Mouse (Mus musculus) CH12.LX (cell line): ENCODE results near the gene Sorcs3. TPM values are rescaled to one million over a fixed set of nuclear protein-coding genes. Genes with fewer than 3 reads are reported as not detected.

Experiments
- DNase-seq: peaks from one replicate; pipeline ENCODE4 v3.0.0-alpha.2; 2013; ENCODE audit errors: extremely low read depth
- H3K27ac ChIP-seq: 2 replicates; pipeline ENCODE4 v1.5.1; 2012; ENCODE audit warnings: low read depth, mild to moderate bottlenecking, control low read depth, moderate library complexity; ENCODE audit not compliant: insufficient read depth
- H3K27me3 ChIP-seq: replicated peaks from 2 replicates; pipeline ENCODE3; 2012; ENCODE audit warnings: inconsistent platforms
- H3K36me3 ChIP-seq, 2 experiments: replicated peaks in 1 of 2; 2 replicates each; pipeline versions ENCODE3 to v1.6.1; 2012; ENCODE audit warnings: inconsistent platforms in 1 of 2, low read length in 1 of 2, mild to moderate bottlenecking in 1 of 2, mixed read lengths in 1 of 2, moderate library complexity in 1 of 2; ENCODE audit not compliant: control insufficient read depth in 1 of 2, insufficient read depth in 1 of 2
- H3K4me1 ChIP-seq, 2 experiments: 2 replicates each; pipeline ENCODE4 v1.6.1; 2012; ENCODE audit warnings: inconsistent platforms in 1 of 2, moderate library complexity in 1 of 2; ENCODE audit not compliant: insufficient read depth in 2 of 2, control insufficient read depth in 1 of 2
- H3K4me2 ChIP-seq: 2 replicates; pipeline ENCODE4 v1.6.1; 2012; ENCODE audit warnings: low read depth, mild to moderate bottlenecking, control low read depth; ENCODE audit not compliant: poor library complexity, insufficient read depth, severe bottlenecking
- H3K4me3 ChIP-seq, 3 experiments: fragments of 150-350 bp in 1 of 3; sonication (generic) in 1 of 3; replicated peaks in 1 of 3; 2 replicates each; pipeline versions ENCODE3 to v1.5.1; 2011 to 2012; ENCODE audit warnings: low read depth in 2 of 3, low read length in 2 of 3, mild to moderate bottlenecking in 2 of 3, moderate library complexity in 2 of 3, control low read depth in 1 of 3, improper control_type of control experiment in 1 of 3, inconsistent platforms in 1 of 3, mixed read lengths in 1 of 3; ENCODE audit not compliant: poor library complexity in 1 of 3
- H3K79me2 ChIP-seq: replicated peaks from 2 replicates; pipeline ENCODE4 v1.6.1; 2012; ENCODE audit warnings: mild to moderate bottlenecking, moderate library complexity; ENCODE audit not compliant: control insufficient read depth, poor library complexity, insufficient read depth, severe bottlenecking; ENCODE audit errors: extremely low read depth
- H3K9ac ChIP-seq: 2 replicates; pipeline ENCODE4 v1.6.1; 2012; ENCODE audit warnings: low read depth, mild to moderate bottlenecking, control low read depth, moderate library complexity; ENCODE audit not compliant: insufficient read depth
- H3K9me3 ChIP-seq: replicated peaks from 2 replicates; pipeline ENCODE3; 2012; ENCODE audit warnings: low read length, inconsistent platforms, mixed read lengths
- BHLHE40 ChIP-seq: IDR thresholded peaks from 2 replicates; pipeline ENCODE4 v1.6.1; 2011; ENCODE audit warnings: mild to moderate bottlenecking, low read depth, low read length, improper control_type of control experiment
- CHD1 ChIP-seq: IDR thresholded peaks from 2 replicates; pipeline ENCODE4 v1.6.1; 2012; ENCODE audit warnings: low read depth, low read length, improper control_type of control experiment, inconsistent platforms
- CHD2 ChIP-seq: IDR thresholded peaks from 2 replicates; pipeline ENCODE4 v1.6.1; 2011; ENCODE audit warnings: low read length, improper control_type of control experiment
- CTCF ChIP-seq, 2 experiments: IDR thresholded peaks in 1 of 2; conservative IDR thresholded peaks in 1 of 2; 2 replicates each; pipeline ENCODE4 v1.5.1; 2011 to 2012; ENCODE audit warnings: low read depth in 2 of 2, low read length in 2 of 2, improper control_type of control experiment in 1 of 2, inconsistent platforms in 1 of 2, mild to moderate bottlenecking in 1 of 2, moderate library complexity in 1 of 2
- ELF1 ChIP-seq: IDR thresholded peaks from 2 replicates; pipeline ENCODE4 v1.6.1; 2014; ENCODE audit warnings: low read depth, mild to moderate bottlenecking, inconsistent platforms, low read length, improper control_type of control experiment
- EP300 ChIP-seq: IDR thresholded peaks from 2 replicates; pipeline ENCODE4 v1.6.1; 2011; ENCODE audit warnings: low read length, improper control_type of control experiment
- GABPA ChIP-seq: IDR thresholded peaks from 2 replicates; pipeline ENCODE4 v1.6.1; 2012; ENCODE audit warnings: low read depth, low read length, improper control_type of control experiment, inconsistent platforms; ENCODE audit not compliant: insufficient replicate concordance
- IRF4 ChIP-seq: IDR thresholded peaks from 2 replicates; pipeline ENCODE4 v1.6.1; 2014; ENCODE audit warnings: low read depth, mild to moderate bottlenecking, inconsistent platforms, low read length, improper control_type of control experiment
- JUND ChIP-seq: conservative IDR thresholded peaks from 2 replicates; pipeline ENCODE4 v1.6.1; 2011; ENCODE audit warnings: low read depth, low read length, improper control_type of control experiment
- KAT2A ChIP-seq: IDR thresholded peaks from 2 replicates; pipeline ENCODE4 v1.6.1; 2012; ENCODE audit warnings: low read length, improper control_type of control experiment, inconsistent platforms; ENCODE audit not compliant: insufficient replicate concordance
- MAZ ChIP-seq: IDR thresholded peaks from 2 replicates; pipeline ENCODE4 v1.6.1; 2012; ENCODE audit warnings: low read depth, mild to moderate bottlenecking, inconsistent platforms, low read length, improper control_type of control experiment, moderate library complexity
- MEF2A ChIP-seq: IDR thresholded peaks from 2 replicates; pipeline ENCODE4 v1.6.1; 2014; ENCODE audit warnings: low read depth, mild to moderate bottlenecking, inconsistent platforms, low read length, improper control_type of control experiment, borderline replicate concordance
- MXI1 ChIP-seq: IDR thresholded peaks from 2 replicates; pipeline ENCODE4 v1.6.1; 2011; ENCODE audit warnings: mild to moderate bottlenecking, low read depth, low read length, improper control_type of control experiment
- MYC ChIP-seq: IDR thresholded peaks from 2 replicates; pipeline ENCODE4 v1.6.1; 2011; ENCODE audit warnings: low read depth, mild to moderate bottlenecking, improper control_type of control experiment, low read length
- NELFE ChIP-seq: IDR thresholded peaks from 2 replicates; pipeline ENCODE4 v1.6.1; 2011; ENCODE audit warnings: low read depth, low read length, improper control_type of control experiment
- PAX5 ChIP-seq: IDR thresholded peaks from 2 replicates; pipeline ENCODE4 v1.6.1; 2012; ENCODE audit warnings: low read length, inconsistent platforms, mixed read lengths
- POLR2A ChIP-seq: IDR thresholded peaks from 2 replicates; pipeline ENCODE4 v1.6.1; 2011; ENCODE audit warnings: low read depth, mild to moderate bottlenecking, improper control_type of control experiment, low read length
- POLR2AphosphoS2 ChIP-seq: IDR thresholded peaks from 2 replicates; pipeline ENCODE4 v1.6.1; 2011; ENCODE audit warnings: low read depth, low read length, improper control_type of control experiment
- RAD21 ChIP-seq: IDR thresholded peaks from 2 replicates; pipeline ENCODE4 v1.6.1; 2011; ENCODE audit warnings: low read depth, mild to moderate bottlenecking, low read length, improper control_type of control experiment, moderate library complexity
- RCOR1 ChIP-seq: conservative IDR thresholded peaks from 2 replicates; pipeline ENCODE4 v1.6.1; 2012; ENCODE audit warnings: low read depth, mild to moderate bottlenecking, inconsistent platforms, low read length, improper control_type of control experiment
- SIN3A ChIP-seq: IDR thresholded peaks from 2 replicates; pipeline ENCODE4 v1.6.1; 2012; ENCODE audit warnings: low read length, improper control_type of control experiment, inconsistent platforms
- SMC3 ChIP-seq: IDR thresholded peaks from 2 replicates; pipeline ENCODE4 v1.6.1; 2011; ENCODE audit warnings: low read depth, low read length, improper control_type of control experiment
- TBP ChIP-seq: conservative IDR thresholded peaks from 2 replicates; pipeline ENCODE4 v1.6.1; 2011; ENCODE audit warnings: low read depth, low read length, improper control_type of control experiment
- TCF12 ChIP-seq: IDR thresholded peaks from 2 replicates; pipeline ENCODE4 v1.6.1; 2014; ENCODE audit warnings: low read depth, mild to moderate bottlenecking, inconsistent platforms, low read length, improper control_type of control experiment
- USF1 ChIP-seq: IDR thresholded peaks from 2 replicates; pipeline ENCODE4 v1.6.1; 2014; ENCODE audit warnings: low read depth, mild to moderate bottlenecking, inconsistent platforms, low read length, improper control_type of control experiment
- USF2 ChIP-seq: conservative IDR thresholded peaks from 2 replicates; pipeline ENCODE4 v1.6.1; 2011; ENCODE audit warnings: low read depth, low read length, improper control_type of control experiment
- ZC3H11A ChIP-seq: IDR thresholded peaks from 2 replicates; pipeline ENCODE4 v1.6.1; 2012; ENCODE audit warnings: low read depth, mild to moderate bottlenecking, inconsistent platforms, low read length, improper control_type of control experiment
- ZKSCAN1 ChIP-seq: IDR thresholded peaks from 2 replicates; pipeline ENCODE4 v1.6.1; 2012; ENCODE audit warnings: low read depth, inconsistent platforms, low read length, improper control_type of control experiment, borderline replicate concordance
- ZMIZ1 ChIP-seq: IDR thresholded peaks from 2 replicates; pipeline ENCODE4 v1.6.1; 2012; ENCODE audit warnings: low read depth, mild to moderate bottlenecking, inconsistent platforms, low read length, improper control_type of control experiment
- dilution Hi-C: fragments of 300-500 bp; cut with MboI; formaldehyde crosslinking; loops from 2 replicates; pipeline ENCODE4 v1.14.3; 2020; ENCODE audit warnings: low sequenced_read_pairs; ENCODE audit not compliant: extremely low pct_unique_long_range_greater_than_20kb, extremely low pct_ligation_motif_present
- in situ Hi-C: fragments of 300-500 bp; cut with MboI; formaldehyde crosslinking; loops from 3 replicates; pipeline ENCODE4 v1.14.3; 2019; ENCODE audit warnings: low sequenced_read_pairs, low pct_ligation_motif_present, low pct_unique_long_range_greater_than_20kb, mixed read lengths
- polyA plus RNA-seq: library from polyadenylated mRNA; unstranded; fragments of >175 nt; gene quantifications from 2 replicates; pipeline ENCODE4 v1.2.1, GENCODE M21; 2012; ENCODE audit warnings: low read depth; ENCODE audit not compliant: insufficient read length
- total RNA-seq, 2 experiments: library from RNA; depleted of rRNA; stranded (reverse); fragments of 300-350 nt in 1 of 2; fragments of >200 nt in 1 of 2; gene quantifications; 2 replicates each; pipeline ENCODE4 v1.2.3; 2012 to 2014

Sorcs3 gene
- total and polyA plus RNA-seq, 3 experiments, result not detected

DNA sequence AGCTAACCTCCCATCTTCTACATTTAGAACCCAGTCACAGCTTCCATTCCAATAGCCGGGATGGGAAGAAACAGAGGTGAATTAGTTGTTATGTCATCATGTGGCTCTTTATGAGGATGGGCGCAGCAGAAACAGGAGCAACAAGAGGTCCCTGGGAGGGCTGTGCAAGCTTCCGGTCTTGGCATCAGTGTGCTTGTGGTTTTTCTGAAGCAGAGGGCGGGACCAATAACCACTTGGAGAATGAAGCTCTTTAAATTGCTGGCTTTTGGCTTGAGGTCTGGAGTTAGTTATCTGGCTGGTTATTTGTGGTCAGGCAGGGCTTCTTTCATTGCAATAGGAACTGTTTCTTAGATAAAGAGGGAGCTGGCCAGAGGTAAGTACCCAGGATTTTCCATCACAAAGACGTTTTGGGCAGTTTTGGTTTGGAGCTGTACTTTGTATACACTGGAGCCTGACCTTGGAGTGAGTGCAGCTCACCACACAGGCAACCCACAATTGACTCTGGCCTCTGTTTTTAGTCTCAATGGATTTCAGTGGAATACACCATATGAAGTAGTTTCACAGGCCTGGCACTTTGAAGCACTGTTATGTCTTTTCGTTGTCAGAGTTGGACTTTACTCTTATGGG is 270.1 kb downstream of the Sorcs3 start:
- Histone ChIP-seq H3K9ac (no peak overlapping the region), H3K27ac (no peak overlapping the region)

DNA sequence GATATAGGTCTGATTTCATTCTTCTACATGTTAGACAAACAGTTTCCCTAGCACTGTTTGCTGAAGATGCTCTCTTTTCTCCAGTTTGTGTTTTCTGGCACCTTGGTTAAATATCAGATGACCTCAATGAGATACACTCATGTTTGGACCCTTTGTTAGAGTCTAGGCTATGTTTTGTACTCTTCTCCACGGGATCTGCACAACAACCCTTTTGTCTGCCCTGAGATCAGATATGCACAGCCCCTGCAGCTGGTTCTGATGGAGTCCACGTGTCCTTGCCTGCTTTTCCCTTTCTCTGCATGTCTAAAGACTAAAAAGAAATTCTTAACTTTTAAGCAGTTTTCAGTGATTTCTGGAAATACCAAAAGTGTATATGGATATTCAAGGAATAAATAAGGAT is 273.0 kb downstream of the Sorcs3 start:
- TF ChIP-seq ZC3H11A, result no peak
- TF ChIP-seq SMC3, result no peak
- no peak for TF ChIP-seq MXI1
- TF ChIP-seq RAD21, result no peak
- no peak for TF ChIP-seq CHD2
- TF ChIP-seq PAX5, result no peak
- TF ChIP-seq MYC, result no peak
- TF ChIP-seq KAT2A, result no peak
- no peak for TF ChIP-seq EP300
- TF ChIP-seq POLR2AphosphoS2, result no peak
- no peak for TF ChIP-seq CTCF (conservative IDR thresholded peaks at IDR 0.05 in 1 of 2, IDR thresholded peaks at IDR 0.05 in 1 of 2; ENCODE audit: low read depth in 2 of 2, low read length in 2 of 2)
- no peak for TF ChIP-seq JUND
- no peak for TF ChIP-seq ELF1
- TF ChIP-seq RCOR1, result no peak
- no peak for TF ChIP-seq CHD1
- TF ChIP-seq NELFE, result no peak
- TF ChIP-seq IRF4, result no peak
- no peak for TF ChIP-seq BHLHE40
- no peak for TF ChIP-seq TBP
- no peak for TF ChIP-seq POLR2A
- peaks cover 73% of the 10 kb centered on the region for H3K9me3 ChIP-seq
- no peak for DNase-seq
- no peak overlapping the region for H3K27ac ChIP-seq
- no peaks in the 10 kb centered on the region for H3K36me3 ChIP-seq
- no peaks in the 10 kb centered on the region for H3K27me3 ChIP-seq
- H3K9ac ChIP-seq, result no peak overlapping the region
- H3K4me1 ChIP-seq, result no peaks in the 10 kb centered on the region
- H3K4me2 ChIP-seq, result no peak overlapping the region
- no peak overlapping the region for H3K4me3 ChIP-seq
- in situ Hi-C loops, result no loop called here
- no peaks in the 10 kb centered on the region for H3K79me2 ChIP-seq
- dilution Hi-C loops, result no loop called here

More for the DNA sequence above, 270.1 kb downstream of the Sorcs3 start:
- in situ Hi-C loops (no loop called here), dilution Hi-C loops (no loop called here)
- Histone ChIP-seq H3K27me3 (no peaks in the 10 kb centered on the region), H3K4me1 (no peaks in the 10 kb centered on the region), H3K79me2 (no peaks in the 10 kb centered on the region), H3K4me3 (no peak overlapping the region), H3K9me3 (peaks cover 68% of the 10 kb centered on the region), H3K36me3 (no peaks in the 10 kb centered on the region), H3K4me2 (no peak overlapping the region)
- DNase-seq, result no peak
- no peak for TF ChIP-seq GABPA
- TF ChIP-seq ZKSCAN1, result no peak
- no peak for TF ChIP-seq TCF12
- TF ChIP-seq EP300, result no peak
- TF ChIP-seq MXI1, result no peak
- no peak for TF ChIP-seq POLR2AphosphoS2
- TF ChIP-seq USF2, result no peak
- TF ChIP-seq ELF1, result no peak
- no peak for TF ChIP-seq CHD2
- no peak for TF ChIP-seq MYC
- no peak for TF ChIP-seq USF1
- TF ChIP-seq MAZ, result no peak
- no peak for TF ChIP-seq ZMIZ1
- no peak for TF ChIP-seq BHLHE40
- TF ChIP-seq MEF2A, result no peak
- no peak for TF ChIP-seq CTCF (conservative IDR thresholded peaks at IDR 0.05 in 1 of 2, IDR thresholded peaks at IDR 0.05 in 1 of 2; ENCODE audit: low read depth in 2 of 2, low read length in 2 of 2)
- no peak for TF ChIP-seq JUND
- TF ChIP-seq NELFE, result no peak
- no peak for TF ChIP-seq SIN3A
